Mouse (Mus musculus): ENCODE measurements around the gene Cdk11b. TPM values are rescaled to one million over a fixed set of nuclear protein-coding genes. Genes with fewer than 3 reads are reported as not detected.

Cdk11b gene
- total RNA-seq (2014; rRNA removed; ENCODE audit: low replicate concordance) = 8.7 and 15.3 TPM in 2 replicates
- polyA plus RNA-seq (2015; fragmentation: Nextera tagmentation; extraction: Ambion mirVana) = 36.8 TPM in 2 replicates

DNA sequence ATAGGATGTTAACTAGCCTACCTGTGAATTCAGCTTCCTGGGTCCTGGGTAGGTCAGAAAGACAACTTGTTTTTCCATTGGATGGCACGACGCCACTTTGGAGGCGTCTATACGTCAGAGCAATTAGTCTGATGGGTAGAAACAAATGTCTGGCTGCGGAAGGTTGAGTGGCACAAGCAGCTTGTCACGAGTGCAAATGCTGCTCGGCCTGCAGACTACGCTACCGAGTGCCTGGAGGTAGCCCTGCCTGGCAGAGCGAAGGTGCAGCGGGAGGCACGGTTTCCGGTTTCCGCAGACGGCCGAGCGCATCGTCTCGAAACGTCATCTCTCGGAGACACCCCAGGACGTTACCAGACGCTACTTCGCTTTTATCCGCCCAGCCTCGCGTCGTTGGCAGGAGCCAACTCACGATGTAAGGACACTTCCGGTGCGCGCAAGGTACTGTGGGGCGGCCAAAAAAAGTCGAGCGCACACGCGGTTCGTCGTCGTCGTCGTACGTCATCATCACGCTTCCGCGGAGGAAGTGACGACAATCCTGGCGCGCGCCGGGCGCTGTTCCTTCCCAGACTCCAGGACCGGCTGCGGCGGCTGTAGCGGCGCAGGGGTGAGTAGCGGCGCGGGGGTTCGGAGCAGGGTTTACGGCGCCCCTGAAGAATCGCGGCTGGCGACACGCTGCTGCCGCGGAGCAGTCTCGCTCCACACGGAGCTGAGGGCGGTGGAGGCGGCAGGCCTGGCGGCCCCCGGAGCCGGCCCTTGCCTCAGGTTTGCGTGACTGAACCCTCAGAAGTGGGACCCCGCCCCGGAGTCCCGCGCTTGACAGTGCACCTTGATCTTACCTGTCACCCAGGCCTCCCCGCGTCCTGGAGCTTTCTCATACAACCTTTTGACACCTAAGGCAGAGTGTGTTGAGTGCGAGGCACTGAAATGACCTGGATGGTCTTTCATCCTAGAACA is at the start of gene Cdk11b:
Cdk11b (plus strand) TSS at position 517 of the 954 bp plus-strand sequence.
- TF ChIP-seq CTCF (IDR thresholded peaks at IDR 0.05; ENCODE audit: low read depth) (no peak), EP300 (IDR thresholded peaks at IDR 0.05; ENCODE audit: low read depth) (peak; percentile 80; the same call in 1 of the 2 replicates)
- Histone ChIP-seq H3K27ac (ENCODE audit: low read depth) (peak within 1 kb of the TSS; percentile 91), H3K27me3 (ENCODE audit: control insufficient read depth, insufficient read depth, low read length) (no peaks in the 10 kb centered on the region), H3K4me3 (ENCODE audit: low read depth, low read length) (peak within 1 kb of the TSS; percentile 97), H3K9ac (replicated peaks; ENCODE audit: low read depth, low read length) (peak within 1 kb of the TSS; percentile 91), H3K36me3 (replicated peaks; ENCODE audit: control insufficient read depth, insufficient read depth, low read length) (peaks cover 47% of the 10 kb centered on the region), H3K4me2 (ENCODE audit: low read depth, low read length) (peak within 1 kb of the TSS; percentile 80), H3K9me3 (replicated peaks; ENCODE audit: control insufficient read depth, low read length) (no peaks in the 10 kb centered on the region), H3K4me1 (ENCODE audit: control insufficient read depth, insufficient read depth) (peaks cover 9% of the 10 kb centered on the region)
- ATAC-seq (ENCODE audit: insufficient read depth, low read depth) (peak; percentile 100), DNase-seq (ENCODE audit: low spot score) (peak; percentile 99)
- WGBS = under 1% methylated on average over 83 of the region's 84 CpGs

DNA sequence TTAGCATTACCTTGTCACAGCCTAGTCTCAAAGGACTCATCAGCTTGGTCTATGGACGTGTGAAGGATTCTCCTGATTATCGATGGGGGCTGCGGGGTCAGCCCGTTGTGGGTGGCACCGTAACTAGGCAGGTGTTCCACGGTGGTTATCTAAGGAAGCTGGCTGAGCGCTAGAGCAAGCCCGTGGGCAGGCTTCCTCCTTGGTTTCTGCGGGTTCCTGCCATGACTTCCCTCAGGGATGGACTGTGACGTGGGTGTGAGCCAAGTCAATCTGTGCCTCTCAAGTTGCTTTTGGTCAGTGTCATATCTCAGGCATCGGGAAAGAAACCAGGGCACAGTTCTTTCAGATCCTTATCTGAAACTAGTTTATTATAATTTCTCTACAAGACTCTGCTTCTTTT is 49.7 kb upstream of the Cdk11b start:
- TF ChIP-seq CTCF (IDR thresholded peaks at IDR 0.05; ENCODE audit: low read depth) (no peak), EP300 (IDR thresholded peaks at IDR 0.05; ENCODE audit: low read depth) (no peak)
- Histone ChIP-seq H3K4me1 (ENCODE audit: control insufficient read depth, insufficient read depth) (0 out of 2 replicates have a peak, but pooled peaks cover 4% of the 10 kb centered on the region), H3K9me3 (replicated peaks; ENCODE audit: control insufficient read depth, low read length) (no peaks in the 10 kb centered on the region), H3K27me3 (ENCODE audit: control insufficient read depth, insufficient read depth, low read length) (no peaks in the 10 kb centered on the region), H3K36me3 (replicated peaks; ENCODE audit: control insufficient read depth, insufficient read depth, low read length) (peaks cover 27% of the 10 kb centered on the region), H3K9ac (replicated peaks; ENCODE audit: low read depth, low read length) (no peak overlapping the region), H3K4me2 (ENCODE audit: low read depth, low read length) (no peak overlapping the region), H3K4me3 (ENCODE audit: low read depth, low read length) (no peak overlapping the region), H3K27ac (ENCODE audit: low read depth) (no peak overlapping the region)
- 66% methylated on average over 11 of the region's 11 CpGs for WGBS
- ATAC-seq (ENCODE audit: insufficient read depth, low read depth) = no peak
- no peak for DNase-seq (ENCODE audit: low spot score)

- Histone ChIP-seq H3K4me1 (ENCODE audit: control insufficient read depth, insufficient read depth) (0 out of 2 replicates have a peak, but pooled peaks cover 4% of the 10 kb centered on the region), H3K4me3 (ENCODE audit: low read depth, low read length) (no peak overlapping the region), H3K27me3 (ENCODE audit: control insufficient read depth, insufficient read depth, low read length) (no peaks in the 10 kb centered on the region), H3K4me2 (ENCODE audit: low read depth, low read length) (no peak overlapping the region), H3K27ac (ENCODE audit: low read depth) (no peak overlapping the region), H3K36me3 (replicated peaks; ENCODE audit: control insufficient read depth, insufficient read depth, low read length) (peaks cover 27% of the 10 kb centered on the region), H3K9me3 (replicated peaks; ENCODE audit: control insufficient read depth, low read length) (no peaks in the 10 kb centered on the region), H3K9ac (replicated peaks; ENCODE audit: low read depth, low read length) (no peak overlapping the region)
- TF ChIP-seq EP300 (IDR thresholded peaks at IDR 0.05; ENCODE audit: low read depth) (no peak), CTCF (IDR thresholded peaks at IDR 0.05; ENCODE audit: low read depth) (no peak)
- ATAC-seq (ENCODE audit: insufficient read depth, low read depth) = no peak
- 88% methylated on average over 8 of the region's 8 CpGs for WGBS
- DNase-seq (ENCODE audit: low spot score) = no peak
Observed at GRCm38 (mm10) chr4:155575521-155575920, 49.1 kb upstream of the Cdk11b start.

DNA sequence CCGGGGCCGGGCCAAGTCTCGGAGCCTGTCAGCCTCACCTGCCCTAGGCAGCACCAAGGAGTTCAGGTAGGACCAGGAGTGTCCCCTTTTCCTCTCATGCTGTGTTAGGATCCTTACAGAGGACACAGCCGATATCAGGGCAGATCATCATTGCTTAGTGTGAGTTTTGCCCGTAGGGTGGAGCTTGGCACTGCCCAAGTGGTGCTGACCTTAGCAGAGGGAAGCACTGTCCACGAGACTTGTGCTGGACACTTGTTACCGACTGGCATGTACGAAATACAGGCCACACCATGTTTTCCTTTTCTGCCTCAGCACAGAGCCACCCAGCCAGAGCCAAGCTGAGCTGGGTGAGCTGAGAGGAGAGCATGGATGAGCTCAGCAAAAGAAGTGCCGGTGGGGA is 47.5 kb upstream of the Cdk11b start:
- Histone ChIP-seq H3K9me3 (replicated peaks; ENCODE audit: control insufficient read depth, low read length) (no peaks in the 10 kb centered on the region), H3K4me3 (ENCODE audit: low read depth, low read length) (no peak overlapping the region), H3K9ac (replicated peaks; ENCODE audit: low read depth, low read length) (no peak overlapping the region), H3K27ac (ENCODE audit: low read depth) (no peak overlapping the region), H3K36me3 (replicated peaks; ENCODE audit: control insufficient read depth, insufficient read depth, low read length) (peaks cover 27% of the 10 kb centered on the region), H3K4me1 (ENCODE audit: control insufficient read depth, insufficient read depth) (no peaks in the 10 kb centered on the region), H3K4me2 (ENCODE audit: low read depth, low read length) (no peak overlapping the region), H3K27me3 (ENCODE audit: control insufficient read depth, insufficient read depth, low read length) (no peaks in the 10 kb centered on the region)
- no peak for ATAC-seq (ENCODE audit: insufficient read depth, low read depth)
- WGBS = 87% methylated on average over 9 of the region's 9 CpGs
- DNase-seq (ENCODE audit: low spot score) = no peak
- no peak for TF ChIP-seq CTCF (IDR thresholded peaks at IDR 0.05; ENCODE audit: low read depth)
- no peak for TF ChIP-seq EP300 (IDR thresholded peaks at IDR 0.05; ENCODE audit: low read depth)

- Histone ChIP-seq H3K27ac (ENCODE audit: low read depth) (no peak overlapping the region), H3K4me1 (ENCODE audit: control insufficient read depth, insufficient read depth) (no peaks in the 10 kb centered on the region), H3K9me3 (replicated peaks; ENCODE audit: control insufficient read depth, low read length) (no peaks in the 10 kb centered on the region), H3K4me2 (ENCODE audit: low read depth, low read length) (no peak overlapping the region), H3K9ac (replicated peaks; ENCODE audit: low read depth, low read length) (no peak overlapping the region), H3K27me3 (ENCODE audit: control insufficient read depth, insufficient read depth, low read length) (no peaks in the 10 kb centered on the region), H3K36me3 (replicated peaks; ENCODE audit: control insufficient read depth, insufficient read depth, low read length) (peaks cover 33% of the 10 kb centered on the region), H3K4me3 (ENCODE audit: low read depth, low read length) (no peak overlapping the region)
- WGBS = 81% methylated on average over 5 of the region's 5 CpGs
- DNase-seq (ENCODE audit: low spot score) (no peak), ATAC-seq (ENCODE audit: insufficient read depth, low read depth) (no peak)
- TF ChIP-seq EP300 (IDR thresholded peaks at IDR 0.05; ENCODE audit: low read depth) = no peak
- no peak for TF ChIP-seq CTCF (IDR thresholded peaks at IDR 0.05; ENCODE audit: low read depth)
Observed at GRCm38 (mm10) chr4:155577741-155578140, 46.9 kb upstream of the Cdk11b start.

Data from heart, postnatal 0 days (tissue).